Mouse (Mus musculus): ENCODE measurements around the gene Trf.
"Not testable (repeated sequence)": the region's sequence is repeated elsewhere in the genome, so short reads cannot be mapped to it uniquely, and the experiment has no call there.

Gene Trf

DNA sequence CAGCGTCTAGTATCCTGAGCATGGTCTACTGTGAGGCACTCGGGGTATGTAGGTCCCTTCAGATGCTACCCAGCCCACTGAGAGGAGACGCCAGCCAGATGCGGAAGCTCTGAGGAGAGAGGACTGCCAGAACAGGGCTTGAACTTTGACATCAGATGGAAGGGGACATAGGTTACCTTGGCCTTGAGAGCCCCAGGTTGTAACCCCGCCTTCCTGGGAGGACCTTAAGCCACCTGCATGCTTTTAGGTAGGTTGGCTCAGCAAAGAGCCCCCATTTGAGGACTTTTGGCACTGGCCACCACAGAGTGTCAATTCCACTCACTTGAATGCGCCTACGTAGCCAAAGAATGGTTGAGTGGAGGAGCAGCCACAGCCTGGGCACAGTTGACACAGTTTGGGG is 5.5 kb downstream of the Trf start:
- no peak for DNase-seq (ENCODE audit: low spot score in 2 of 2)

DNA sequence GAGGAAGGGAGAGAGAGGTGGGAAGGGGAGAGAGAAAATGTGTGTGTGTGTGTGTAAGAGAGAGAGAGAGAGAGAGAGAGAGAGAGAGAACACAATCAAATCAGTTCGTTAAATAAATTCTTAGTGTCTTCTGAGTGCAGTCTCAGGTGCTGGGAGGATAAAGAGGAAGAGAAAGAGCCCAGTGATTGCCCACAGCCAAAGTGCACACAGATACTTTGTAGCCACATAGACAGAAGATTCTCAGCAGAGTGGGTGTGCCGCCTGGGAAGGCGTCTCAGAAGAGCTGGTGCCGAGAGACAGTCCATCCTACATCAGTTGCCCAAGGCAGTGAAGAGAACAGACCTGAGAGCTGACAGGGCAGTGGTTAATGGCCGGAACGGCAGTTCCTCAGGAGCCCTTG is 16.0 kb downstream of the Trf start:
- DNase-seq (ENCODE audit: low spot score in 2 of 2) = no peak

DNA sequence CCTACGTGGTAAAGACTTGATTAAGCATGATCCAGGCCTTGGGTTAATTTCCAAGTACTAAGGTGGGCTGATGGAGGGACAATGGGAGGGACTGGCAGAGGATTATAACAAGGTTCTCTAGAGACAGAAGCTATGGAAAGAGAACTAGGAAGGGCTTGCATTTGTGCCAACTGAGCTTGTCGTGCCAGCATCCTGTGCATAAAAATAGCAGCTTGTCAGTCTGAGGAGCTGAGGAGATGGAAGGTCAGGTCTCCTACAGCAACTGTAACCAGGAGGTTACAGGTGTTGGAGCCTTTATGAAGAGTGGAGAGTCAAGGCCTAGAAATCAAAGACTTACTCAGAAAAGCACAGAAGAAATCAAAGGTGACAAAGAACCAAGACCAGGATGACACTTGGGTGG is 16.6 kb downstream of the Trf start:
- DNase-seq (ENCODE audit: low spot score in 2 of 2) = no peak

DNA sequence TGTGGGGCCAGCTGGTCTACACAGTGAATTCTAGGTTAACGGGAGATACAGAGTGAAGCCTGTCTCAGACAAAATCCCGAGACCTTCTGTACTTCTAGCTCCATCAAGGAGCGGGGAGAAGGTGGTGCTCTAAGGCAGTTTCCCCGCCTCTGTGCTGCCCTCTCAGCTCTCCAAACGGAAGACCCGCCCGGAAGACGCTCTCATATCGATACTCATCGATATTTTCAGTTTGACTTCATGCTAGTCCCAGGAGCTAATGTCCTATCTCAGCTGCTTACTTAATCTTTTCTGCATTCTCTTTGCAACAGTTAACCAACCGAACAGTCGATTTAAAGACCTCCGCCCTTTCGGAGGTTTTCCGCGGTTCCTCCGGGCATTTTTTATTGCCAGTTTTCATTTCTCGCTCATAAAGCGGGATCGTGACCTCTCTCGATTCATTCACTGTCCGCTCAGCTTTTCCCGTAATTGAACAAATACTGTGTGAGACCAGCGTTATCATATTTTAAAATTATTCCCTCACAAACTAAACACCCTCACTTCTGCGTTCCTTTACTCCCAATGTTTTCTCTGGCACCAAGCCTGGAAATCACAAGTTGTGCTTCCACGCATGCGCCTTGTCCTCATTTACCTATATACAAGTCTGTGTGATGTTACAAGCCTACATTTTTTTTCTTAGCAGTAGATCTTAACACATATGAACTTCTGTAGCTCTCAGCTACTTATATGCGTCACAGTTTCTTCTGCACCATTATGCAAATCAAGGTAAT is 17.4 kb downstream of the Trf start:
- no peak for DNase-seq (ENCODE audit: low spot score in 2 of 2)

GRCm38 (mm10) chr9:103208802-103209423 is 21.3 kb downstream of the Trf start:
- DNase-seq (ENCODE audit: low spot score in 2 of 2) = no peak

- DNase-seq (ENCODE audit: low spot score in 2 of 2) = peak in 1 of 2 experiments; percentile 44
Measured at GRCm38 (mm10) chr9:103207846-103208245, 22.4 kb downstream of the Trf start.

DNA sequence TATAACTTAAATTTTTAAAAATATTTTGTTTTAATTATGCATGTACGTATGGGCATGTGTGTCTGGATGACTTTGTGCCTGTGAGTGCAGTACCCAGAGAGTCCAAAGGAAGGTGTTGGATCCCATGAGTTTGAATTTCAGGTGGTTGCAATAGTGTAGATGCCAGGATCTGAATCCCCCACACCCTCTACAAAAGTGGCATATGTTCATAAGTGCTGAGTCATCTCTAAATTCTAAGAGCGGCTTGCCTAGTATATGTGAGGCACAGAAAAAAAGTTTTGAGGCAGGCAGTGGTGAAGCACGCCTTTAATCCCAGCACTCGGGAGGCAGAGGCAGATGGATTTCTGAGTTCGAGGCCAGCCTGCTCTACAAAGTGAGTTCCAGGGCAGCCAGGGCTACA is 24.5 kb downstream of the Trf start:
- no peak for DNase-seq (ENCODE audit: low spot score in 2 of 2)

DNA sequence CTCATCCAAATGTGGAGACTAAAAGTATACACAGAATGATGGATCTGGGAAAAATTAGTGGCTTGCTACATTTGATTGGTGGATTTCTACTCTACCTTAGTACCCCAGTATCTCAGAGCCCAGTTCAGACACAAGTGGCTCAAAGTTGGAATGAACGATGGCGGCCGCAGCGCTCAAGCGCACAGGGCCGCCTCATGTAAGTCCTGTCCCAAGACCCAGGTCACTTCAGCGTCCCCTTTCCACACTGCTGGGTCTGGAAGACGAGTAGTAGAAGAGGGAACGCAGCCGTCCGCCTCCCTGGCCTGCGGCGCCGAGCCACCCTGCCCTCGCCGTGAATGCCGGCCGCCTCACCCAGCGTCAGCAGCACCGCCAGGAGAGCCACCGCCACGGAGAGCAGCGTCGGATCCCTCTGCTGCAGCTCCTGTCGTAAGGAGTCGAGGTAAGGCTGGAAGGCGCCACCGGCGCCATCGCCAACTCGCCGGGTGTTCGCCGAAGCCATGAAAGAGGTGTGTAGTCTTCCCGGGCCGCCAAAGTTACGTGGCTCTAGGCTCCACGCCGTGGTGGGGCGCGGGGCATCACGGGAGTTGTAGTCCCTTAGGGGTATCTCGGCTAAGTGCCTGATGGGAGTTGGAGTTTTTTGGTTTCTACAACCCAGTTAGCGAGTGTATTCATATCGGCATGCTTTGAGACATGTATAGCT is 28.5 kb downstream of the Trf start, which contains the start of gene Srprb:
TSS of gene Srprb (minus strand) at position 577 of the 700 bp plus-strand sequence.
- DNase-seq (ENCODE audit: low spot score in 2 of 2) = peak; percentile 88 to 93

DNA sequence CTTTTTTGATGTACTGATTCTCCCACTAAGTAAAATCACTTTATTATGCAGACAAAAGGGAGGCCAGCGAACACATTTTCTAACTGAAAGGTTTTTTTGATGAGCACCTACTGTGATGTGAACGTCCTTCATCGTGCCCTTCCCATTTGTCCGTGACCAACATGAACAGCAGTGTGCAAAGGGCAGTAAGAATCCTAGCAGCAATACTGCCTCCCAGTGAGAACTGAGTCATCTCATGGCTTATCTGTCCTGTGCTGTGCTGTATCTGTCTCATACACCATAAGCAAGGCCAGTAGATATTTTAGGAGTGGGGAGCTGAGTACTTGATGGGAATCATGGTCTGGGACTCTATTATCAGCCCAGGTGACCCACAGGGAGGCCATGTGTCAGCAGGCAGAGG is 41.8 kb downstream of the Trf start:
- DNase-seq (ENCODE audit: low spot score in 2 of 2) = no peak

GRCm38 (mm10) chr9:103186747-103187146 is 43.5 kb downstream of the Trf start:
- DNase-seq (ENCODE audit: low spot score in 2 of 2) = no peak

DNA sequence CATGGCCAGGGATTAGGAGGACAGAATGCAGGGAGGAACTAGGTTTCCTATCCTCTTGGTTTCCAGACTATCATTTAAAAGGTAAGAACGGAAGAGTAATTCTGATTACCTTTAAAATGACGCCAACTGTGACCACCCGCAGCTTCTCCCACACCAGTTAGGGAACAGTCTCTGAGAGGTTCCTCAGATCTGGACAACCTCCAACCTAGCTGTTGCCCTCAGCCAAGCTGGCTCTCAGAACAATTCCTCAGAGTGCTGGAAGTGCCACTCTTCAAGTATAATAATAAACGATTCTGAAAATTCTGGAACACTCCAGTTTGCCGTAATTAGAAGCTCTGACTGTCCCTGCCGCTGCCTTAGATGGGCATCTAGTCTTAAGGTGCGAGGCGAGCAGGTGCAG is 44.3 kb downstream of the Trf start:
- DNase-seq (ENCODE audit: low spot score in 2 of 2) = no peak

GRCm38 (mm10) chr9:103184855-103185254 is 45.4 kb downstream of the Trf start:
- no peak for DNase-seq (ENCODE audit: low spot score in 2 of 2)

GRCm38 (mm10) chr9:103181886-103182285 is 48.4 kb downstream of the Trf start:
- no peak for DNase-seq (ENCODE audit: low spot score in 2 of 2)

DNA sequence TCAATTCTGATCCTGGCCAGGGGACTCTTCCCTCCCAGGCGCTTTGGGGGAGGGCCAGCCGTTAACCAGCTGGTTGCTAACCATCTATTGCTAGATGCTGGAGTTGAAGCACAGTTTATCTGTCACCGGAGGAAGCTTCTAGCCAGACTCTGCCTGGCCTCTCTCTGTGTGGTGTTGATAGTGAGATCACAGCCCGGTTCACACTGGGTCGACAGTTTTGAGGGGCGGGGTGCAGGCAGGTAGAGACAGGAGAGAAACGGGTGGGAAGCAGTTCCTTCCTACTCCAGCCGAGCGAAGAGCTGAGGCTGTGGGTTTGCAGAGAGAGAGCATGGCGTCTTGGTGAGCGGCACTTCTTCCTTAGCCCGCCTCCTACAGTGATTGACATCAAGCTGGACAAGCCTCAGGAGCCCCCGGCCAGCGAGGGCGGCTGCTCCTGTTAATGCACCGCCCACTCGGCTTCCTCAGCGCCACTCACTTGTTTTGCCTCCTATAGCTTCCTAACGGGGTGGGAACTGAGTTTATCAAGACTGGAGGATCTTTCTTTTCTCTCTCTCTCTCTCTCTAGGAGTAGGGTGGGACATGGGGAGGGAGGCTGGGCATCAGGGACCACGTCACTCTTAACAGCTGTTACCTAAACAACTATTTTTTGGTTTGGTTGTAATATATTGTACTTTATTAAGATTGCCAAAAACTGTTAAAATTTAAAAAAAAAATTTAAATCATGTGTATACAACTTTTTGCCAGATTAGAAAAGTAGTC is 49.3 kb downstream of the Trf start:
- DNase-seq (ENCODE audit: low spot score in 2 of 2) = peak; percentile 70 to 75

DNA sequence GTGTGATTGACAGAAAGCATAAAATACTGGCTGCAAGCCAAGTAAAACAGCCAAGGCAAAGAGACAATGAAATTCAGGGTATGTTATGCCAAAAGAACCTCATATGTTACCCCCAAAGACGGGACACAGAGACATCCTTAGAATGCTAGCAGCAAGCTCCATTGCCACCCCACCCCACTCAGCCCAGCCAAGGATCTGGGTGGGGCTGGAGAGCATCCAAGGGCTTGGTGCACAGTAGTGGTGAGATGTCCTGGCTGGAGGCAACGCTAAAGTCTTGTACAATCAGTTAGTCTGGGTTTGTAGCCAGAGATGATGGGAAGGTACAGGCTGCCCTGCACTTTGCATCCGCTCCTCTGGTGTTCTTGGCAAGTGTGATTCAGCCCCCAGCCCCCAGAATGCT is 49.9 kb downstream of the Trf start:
- DNase-seq (ENCODE audit: low spot score in 2 of 2) = peak; percentile 68 to 71

DNA sequence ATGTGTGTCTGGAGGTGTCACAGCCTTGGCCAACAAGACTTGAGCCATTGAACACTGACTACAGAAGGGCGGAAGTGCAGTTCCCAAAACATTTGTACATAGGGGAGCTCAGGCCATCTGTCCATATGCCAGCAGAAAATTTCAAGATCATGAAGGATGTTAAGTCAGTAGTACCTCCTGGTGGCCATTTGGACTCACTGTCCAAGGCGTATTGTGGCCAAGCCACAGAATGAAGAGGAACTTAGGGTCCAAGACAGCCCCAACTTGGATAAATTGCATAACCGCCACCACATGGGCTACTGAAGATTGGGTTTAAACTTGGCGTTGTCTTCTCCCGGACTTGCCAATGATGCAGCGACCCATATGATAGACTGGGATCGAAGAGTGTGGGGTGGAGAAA is 54.6 kb downstream of the Trf start:
- no peak for DNase-seq (ENCODE audit: low spot score in 2 of 2)

GRCm38 (mm10) chr9:103174771-103175519 is 55.3 kb downstream of the Trf start:
- no peak for DNase-seq (ENCODE audit: low spot score in 2 of 2)

- no peak for DNase-seq (ENCODE audit: low spot score in 2 of 2)
Measured at GRCm38 (mm10) chr9:103168771-103169170, 61.5 kb downstream of the Trf start.

- DNase-seq (ENCODE audit: low spot score in 2 of 2) = no peak
Measured at GRCm38 (mm10) chr9:103168046-103168445, 62.2 kb downstream of the Trf start.

- DNase-seq (ENCODE audit: low spot score in 2 of 2) = no peak
Measured at GRCm38 (mm10) chr9:103163806-103164205, 66.4 kb downstream of the Trf start.

DNA sequence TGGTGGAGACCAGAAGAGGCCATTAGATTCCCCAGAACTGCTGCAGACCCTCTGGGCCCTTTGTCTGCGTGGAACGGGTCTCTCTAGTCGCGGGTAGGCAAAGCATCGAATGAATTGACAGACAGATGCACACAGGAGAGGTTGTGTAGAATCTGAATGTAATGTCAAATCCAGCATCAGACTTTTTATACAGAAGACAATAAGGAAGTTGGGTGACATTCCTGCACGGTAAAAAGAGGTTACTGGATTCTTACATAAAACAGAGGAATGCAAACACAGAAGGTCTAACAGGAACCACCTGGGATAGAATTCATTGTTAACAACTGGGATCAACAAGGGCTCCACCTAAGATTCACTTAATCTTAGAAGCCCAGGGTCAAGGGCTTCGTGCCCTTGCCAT is 75.1 kb downstream of the Trf start:
- not testable (repeated sequence) for DNase-seq (ENCODE audit: low spot score in 2 of 2)

Measured in urinary bladder, postnatal 4 days (tissue).